Mouse (Mus musculus): ENCODE measurements around the gene Calhm5.

- TF ChIP-seq CTCF (IDR thresholded peaks at IDR 0.05; ENCODE audit: borderline replicate concordance, insufficient read depth, low read depth, low read length): no peak
- TF ChIP-seq POLR2A (IDR thresholded peaks at IDR 0.05; ENCODE audit: borderline replicate concordance, insufficient read depth, low read length): no peak
These were observed 52.1 kb downstream of the Calhm5 start, which contains the start of gene Calhm4 for GRCm38 (mm10) chr10:34044210-34044609.
